Mouse (Mus musculus): ENCODE measurements around the gene Gucy2e. TPM values are rescaled to one million over a fixed set of nuclear protein-coding genes. Genes with fewer than 3 reads are reported as not detected.

The Gucy2e gene
- polyA plus RNA-seq, 1 experiment from 2014 or later: 0.04 TPM

DNA sequence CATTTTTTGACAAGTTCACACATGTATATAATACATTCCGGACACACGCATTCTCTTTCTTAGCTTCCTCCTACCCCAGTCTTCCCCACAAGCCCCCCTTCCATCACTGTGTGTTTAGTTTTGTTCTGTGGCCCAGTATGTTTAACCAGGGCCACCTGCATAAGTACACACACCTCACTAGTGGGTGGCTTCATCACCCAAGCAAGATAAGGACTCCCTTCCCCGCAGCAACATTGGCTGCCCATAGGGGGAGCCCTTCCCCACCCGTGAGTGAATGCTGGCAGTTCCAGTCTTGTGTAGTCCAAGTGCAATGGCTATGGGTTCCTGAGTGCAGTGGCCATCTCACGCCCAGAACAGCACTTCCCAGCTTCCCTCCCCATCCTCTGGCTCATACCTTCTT, 21.5 kb upstream of the Gucy2e start:
- Histone ChIP-seq H3K4me1 (replicated peaks; ENCODE audit: control insufficient read depth, insufficient read depth) (no peaks in the 10 kb centered on the region), H3K4me3 (ENCODE audit: low read depth, low read length) (peak overlapping the region; percentile 19; the same call in 1 of the 2 replicates), H3K9ac (ENCODE audit: low read length) (no peak overlapping the region), H3K27ac (replicated peaks) (no peak overlapping the region), H3K27me3 (ENCODE audit: control insufficient read depth, insufficient read depth, low read length) (no peaks in the 10 kb centered on the region), H3K9me3 (ENCODE audit: control insufficient read depth, low read length) (no peaks in the 10 kb centered on the region), H3K4me2 (replicated peaks; ENCODE audit: low read depth) (peak overlapping the region; percentile 39; the same call in 1 of the 2 replicates), H3K36me3 (ENCODE audit: control insufficient read depth, insufficient read depth, low read length) (no peaks in the 10 kb centered on the region)
- DNase-seq (ENCODE audit: low spot score) (peak; percentile 82), ATAC-seq (ENCODE audit: low FRiP score, low TSS enrichment) (peak; percentile 87)
- TF ChIP-seq CTCF (IDR thresholded peaks at IDR 0.05; ENCODE audit: low read depth): peak; percentile 90
- no peak for TF ChIP-seq EP300 (optimal IDR thresholded peaks at IDR 0.05)
- WGBS: 39% methylated on average over 5 of the region's 5 CpGs

DNA sequence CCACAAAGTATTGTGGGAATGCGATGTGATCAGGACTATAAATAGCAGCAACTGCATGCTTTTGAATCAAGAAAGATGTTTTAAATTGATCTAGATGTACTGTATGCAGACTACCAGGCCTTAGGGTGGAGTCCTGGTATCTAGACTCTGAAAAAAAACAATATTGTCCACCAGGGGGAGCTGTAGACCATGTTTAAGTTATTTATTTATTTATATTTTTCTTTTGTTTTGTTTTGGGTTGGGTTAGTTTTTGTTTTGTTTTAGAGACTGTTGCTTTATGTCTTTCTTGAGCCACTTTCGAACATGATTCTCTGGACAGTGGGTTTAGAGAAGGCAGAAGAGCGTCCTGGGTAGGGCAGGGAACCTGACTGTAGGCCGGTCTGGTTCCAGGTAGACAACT, 21.0 kb upstream of the Gucy2e start:
- ATAC-seq (ENCODE audit: low FRiP score, low TSS enrichment) (peak; percentile 48; the same call in 1 of the 2 replicates), DNase-seq (ENCODE audit: low spot score) (no peak)
- Histone ChIP-seq H3K9me3 (ENCODE audit: control insufficient read depth, low read length) (no peaks in the 10 kb centered on the region), H3K36me3 (ENCODE audit: control insufficient read depth, insufficient read depth, low read length) (no peaks in the 10 kb centered on the region), H3K4me3 (ENCODE audit: low read depth, low read length) (peak overlapping the region; percentile 19; the same call in 1 of the 2 replicates), H3K9ac (ENCODE audit: low read length) (no peak overlapping the region), H3K27me3 (ENCODE audit: control insufficient read depth, insufficient read depth, low read length) (no peaks in the 10 kb centered on the region), H3K4me1 (replicated peaks; ENCODE audit: control insufficient read depth, insufficient read depth) (no peaks in the 10 kb centered on the region), H3K27ac (replicated peaks) (no peak overlapping the region), H3K4me2 (replicated peaks; ENCODE audit: low read depth) (peak overlapping the region; percentile 39; the same call in 1 of the 2 replicates)
- no peak for TF ChIP-seq EP300 (optimal IDR thresholded peaks at IDR 0.05)
- TF ChIP-seq CTCF (IDR thresholded peaks at IDR 0.05; ENCODE audit: low read depth): peak; percentile 76
- 42% methylated on average over 4 of the region's 4 CpGs for WGBS

DNA sequence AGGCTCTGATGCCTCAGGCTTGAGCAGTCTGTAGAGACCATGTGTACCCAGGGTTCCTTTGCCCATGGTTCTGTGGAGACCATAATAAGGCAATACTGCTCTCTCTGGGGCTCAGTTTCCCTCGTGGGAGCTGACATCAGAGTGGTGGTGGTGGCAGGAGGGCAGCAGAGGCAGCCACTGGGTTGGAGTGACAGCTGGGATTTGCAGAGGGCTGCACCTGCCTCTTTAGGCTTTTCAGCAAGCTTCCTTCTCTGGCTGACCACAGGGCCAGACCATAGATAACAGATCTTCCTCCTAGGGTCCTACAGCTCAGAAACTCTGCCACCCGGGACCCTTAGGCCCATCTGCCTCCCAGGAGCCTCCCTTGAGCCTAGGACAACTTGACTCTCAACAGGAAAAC, 20.2 kb upstream of the Gucy2e start:
- DNase-seq (ENCODE audit: low spot score) (no peak), ATAC-seq (ENCODE audit: low FRiP score, low TSS enrichment) (no peak)
- H3K4me3 ChIP-seq (ENCODE audit: low read depth, low read length): no peak overlapping the region
- TF ChIP-seq CTCF (IDR thresholded peaks at IDR 0.05; ENCODE audit: low read depth) (no peak), EP300 (optimal IDR thresholded peaks at IDR 0.05) (no peak)
- H3K4me1 ChIP-seq (replicated peaks; ENCODE audit: control insufficient read depth, insufficient read depth): no peaks in the 10 kb centered on the region
- H3K27me3 ChIP-seq (ENCODE audit: control insufficient read depth, insufficient read depth, low read length): no peaks in the 10 kb centered on the region
- H3K36me3 ChIP-seq (ENCODE audit: control insufficient read depth, insufficient read depth, low read length): no peaks in the 10 kb centered on the region
- no peak overlapping the region for H3K27ac ChIP-seq (replicated peaks)
- 66% methylated on average over 2 of the region's 2 CpGs for WGBS
- no peak overlapping the region for H3K9ac ChIP-seq (ENCODE audit: low read length)
- no peak overlapping the region for H3K4me2 ChIP-seq (replicated peaks; ENCODE audit: low read depth)
- no peaks in the 10 kb centered on the region for H3K9me3 ChIP-seq (ENCODE audit: control insufficient read depth, low read length)

DNA sequence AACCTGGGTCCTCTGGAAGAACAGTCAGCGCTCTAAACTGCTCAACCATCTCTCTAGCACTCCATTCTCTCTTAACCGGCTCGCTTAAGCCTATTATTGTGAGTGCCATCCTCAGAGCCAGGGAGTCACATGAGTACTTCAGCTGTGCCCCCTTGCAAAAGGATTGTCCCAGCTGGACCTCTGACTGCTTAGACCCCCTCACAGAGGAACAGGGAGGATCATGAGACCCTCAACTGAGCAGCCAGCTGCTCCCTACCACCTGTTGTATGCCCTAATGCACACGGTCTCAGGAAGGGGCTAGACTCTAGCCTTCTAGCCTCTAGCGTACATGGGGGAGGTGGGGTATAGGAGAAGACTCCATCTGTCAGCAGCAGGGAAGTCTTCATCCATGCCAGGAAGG, 18.0 kb upstream of the Gucy2e start:
- H3K27ac ChIP-seq (replicated peaks): no peak overlapping the region
- H3K4me3 ChIP-seq (ENCODE audit: low read depth, low read length): no peak overlapping the region
- H3K9ac ChIP-seq (ENCODE audit: low read length): no peak overlapping the region
- H3K4me2 ChIP-seq (replicated peaks; ENCODE audit: low read depth): no peak overlapping the region
- 87% methylated on average over 5 of the region's 5 CpGs for WGBS
- TF ChIP-seq EP300 (optimal IDR thresholded peaks at IDR 0.05) (no peak), CTCF (IDR thresholded peaks at IDR 0.05; ENCODE audit: low read depth) (no peak)
- ATAC-seq (ENCODE audit: low FRiP score, low TSS enrichment) (no peak), DNase-seq (ENCODE audit: low spot score) (no peak)
- H3K36me3 ChIP-seq (ENCODE audit: control insufficient read depth, insufficient read depth, low read length): no peaks in the 10 kb centered on the region
- H3K9me3 ChIP-seq (ENCODE audit: control insufficient read depth, low read length): no peaks in the 10 kb centered on the region
- H3K4me1 ChIP-seq (replicated peaks; ENCODE audit: control insufficient read depth, insufficient read depth): no peaks in the 10 kb centered on the region
- no peaks in the 10 kb centered on the region for H3K27me3 ChIP-seq (ENCODE audit: control insufficient read depth, insufficient read depth, low read length)

- no peak for DNase-seq (ENCODE audit: low spot score)
- Histone ChIP-seq H3K27ac (replicated peaks) (peak overlapping the region; percentile 56; the same call in 1 of the 2 replicates), H3K9me3 (ENCODE audit: control insufficient read depth, low read length) (no peaks in the 10 kb centered on the region), H3K4me2 (replicated peaks; ENCODE audit: low read depth) (no peak overlapping the region), H3K9ac (ENCODE audit: low read length) (no peak overlapping the region), H3K27me3 (ENCODE audit: control insufficient read depth, insufficient read depth, low read length) (no peaks in the 10 kb centered on the region), H3K36me3 (ENCODE audit: control insufficient read depth, insufficient read depth, low read length) (no peaks in the 10 kb centered on the region), H3K4me1 (replicated peaks; ENCODE audit: control insufficient read depth, insufficient read depth) (no peaks in the 10 kb centered on the region), H3K4me3 (ENCODE audit: low read depth, low read length) (no peak overlapping the region)
- no peak for TF ChIP-seq EP300 (optimal IDR thresholded peaks at IDR 0.05)
- TF ChIP-seq CTCF (IDR thresholded peaks at IDR 0.05; ENCODE audit: low read depth): no peak
- 34% methylated on average over 9 of the region's 9 CpGs for WGBS
- no peak; the same call in 1 of the 2 replicates for ATAC-seq (ENCODE audit: low FRiP score, low TSS enrichment)
Observed at GRCm38 (mm10) chr11:69253131-69253530, 16.3 kb upstream of the Gucy2e start.

DNA sequence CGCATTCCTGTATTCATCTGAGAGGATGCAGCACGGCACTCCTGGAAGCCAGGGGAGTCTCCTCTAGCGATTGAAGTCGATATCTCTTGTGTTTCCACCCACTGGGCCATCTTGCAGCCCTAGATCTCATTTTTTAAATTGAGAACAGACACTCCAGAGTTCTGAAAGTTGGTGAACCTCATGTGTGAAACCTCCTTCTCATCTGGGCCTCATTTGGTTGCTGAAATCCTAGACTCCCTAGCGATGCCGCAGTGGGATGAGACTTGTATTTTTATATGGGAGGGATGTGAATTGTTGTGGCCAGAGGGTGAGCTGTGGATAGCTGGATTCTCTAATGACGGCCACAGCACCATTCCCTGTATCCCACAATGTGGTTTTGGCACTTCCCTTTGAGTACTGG, 15.1 kb upstream of the Gucy2e start:
- no peak overlapping the region for H3K4me2 ChIP-seq (replicated peaks; ENCODE audit: low read depth)
- H3K4me3 ChIP-seq (ENCODE audit: low read depth, low read length): no peak overlapping the region
- 81% methylated on average over 7 of the region's 7 CpGs for WGBS
- TF ChIP-seq CTCF (IDR thresholded peaks at IDR 0.05; ENCODE audit: low read depth) (no peak), EP300 (optimal IDR thresholded peaks at IDR 0.05) (no peak)
- H3K9ac ChIP-seq (ENCODE audit: low read length): no peak overlapping the region
- no peak for ATAC-seq (ENCODE audit: low FRiP score, low TSS enrichment)
- no peaks in the 10 kb centered on the region for H3K9me3 ChIP-seq (ENCODE audit: control insufficient read depth, low read length)
- no peak overlapping the region for H3K27ac ChIP-seq (replicated peaks)
- no peak for DNase-seq (ENCODE audit: low spot score)
- H3K36me3 ChIP-seq (ENCODE audit: control insufficient read depth, insufficient read depth, low read length): no peaks in the 10 kb centered on the region
- H3K4me1 ChIP-seq (replicated peaks; ENCODE audit: control insufficient read depth, insufficient read depth): no peaks in the 10 kb centered on the region
- H3K27me3 ChIP-seq (ENCODE audit: control insufficient read depth, insufficient read depth, low read length): no peaks in the 10 kb centered on the region

All from stomach, postnatal 0 days (tissue).